Mouse (Mus musculus): ENCODE data around the gene Lta.
"Not testable (repeated sequence)": the region's sequence is repeated elsewhere in the genome, so short reads cannot be mapped to it uniquely, and the experiment has no call there.

DNA sequence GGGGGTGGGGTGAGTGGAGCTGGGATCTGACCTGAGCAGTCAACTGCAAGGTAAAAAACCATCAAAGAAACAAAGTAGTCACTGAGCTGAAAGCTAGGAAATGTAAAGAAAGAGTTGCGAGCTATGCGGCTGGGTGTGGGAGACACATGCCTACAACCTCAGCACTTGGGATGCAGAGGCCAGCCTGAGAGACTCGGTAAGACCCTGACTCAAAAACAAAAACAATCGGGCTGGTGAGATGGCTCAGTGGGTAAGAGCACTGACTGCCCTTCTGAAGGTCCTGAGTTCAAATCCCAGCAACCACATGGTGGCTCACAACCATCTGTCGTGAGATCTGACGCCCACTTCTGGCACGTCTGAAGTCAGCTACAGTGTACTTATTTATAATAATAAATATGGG is 28.9 kb upstream of the Lta start:
- not testable (repeated sequence) for TF ChIP-seq POLR2A (IDR thresholded peaks at IDR 0.05; ENCODE audit: extremely low read depth, insufficient read depth, low read length); CTCF (IDR thresholded peaks at IDR 0.05; ENCODE audit: low read depth, low read length)

All from liver, adult 2 months (tissue).